Mouse (Mus musculus) spleen, adult 2 months (tissue): ENCODE results near the gene Mettl7a1. TPM values are rescaled to one million over a fixed set of nuclear protein-coding genes. Genes with fewer than 3 reads are reported as not detected.
"Not testable (repeated sequence)": the region's sequence is repeated elsewhere in the genome, so short reads cannot be mapped to it uniquely, and the experiment has no call there.

Experiments
- DNase-seq, 2 experiments: peaks; one replicate each; pipeline versions ENCODE4 v3.0.0 to v3.0.0-alpha.2; 2012 to 2021; ENCODE audit warnings: low spot score in 2 of 2, low read depth in 1 of 2
- H3K27ac ChIP-seq: fragments of 200-500 bp; 2 replicates; pipeline ENCODE4 v1.5.1; 2012; ENCODE audit warnings: low read length, inconsistent platforms; ENCODE audit not compliant: insufficient read depth
- H3K27me3 ChIP-seq: fragments of 200-500 bp; 2 replicates; pipeline ENCODE4 v1.6.1; 2012; ENCODE audit warnings: mild to moderate bottlenecking, moderate library complexity, low read length, inconsistent platforms; ENCODE audit not compliant: control insufficient read depth, insufficient read depth
- H3K36me3 ChIP-seq: fragments of 200-500 bp; 2 replicates; pipeline ENCODE4 v1.6.1; 2012; ENCODE audit warnings: mild to moderate bottlenecking, low read length, inconsistent platforms; ENCODE audit not compliant: control insufficient read depth, insufficient read depth
- H3K4me1 ChIP-seq: fragments of 200-500 bp; 2 replicates; pipeline ENCODE4 v1.6.1; 2011; ENCODE audit warnings: inconsistent platforms; ENCODE audit not compliant: control insufficient read depth, insufficient read depth, insufficient read length
- H3K4me3 ChIP-seq: fragments of 200-500 bp; 2 replicates; pipeline ENCODE4 v1.5.1; 2011; ENCODE audit warnings: mild to moderate bottlenecking, inconsistent platforms; ENCODE audit not compliant: insufficient read depth, insufficient read length; ENCODE audit errors: extremely low read depth
- CTCF ChIP-seq: fragments of 200-500 bp; IDR thresholded peaks from 2 replicates; pipeline ENCODE4 v1.5.1; 2011; ENCODE audit warnings: mild to moderate bottlenecking, inconsistent platforms; ENCODE audit not compliant: insufficient read depth, insufficient read length, insufficient replicate concordance; ENCODE audit errors: extremely low read depth
- POLR2A ChIP-seq: fragments of 200-500 bp; IDR thresholded peaks from 2 replicates; pipeline ENCODE4 v1.6.1; 2011; ENCODE audit warnings: low read depth, low read length, inconsistent platforms
- WGBS: fragments of 180-500 bp; shearing (Covaris S2); methylation state at CpG from one replicate; pipeline ENCODE4 v1.1.7; 2018; 5-methylcytosine and 5-hydroxymethylcytosine counted together
- polyA plus RNA-seq: library from polyadenylated mRNA; depleted of rRNA; stranded (reverse); fragments of >200 nt; gene quantifications from 2 replicates; pipeline ENCODE4 v1.2.3, GENCODE M21; 2012

The Mettl7a1 gene
- polyA plus RNA-seq, 1 experiment = 16.9 TPM

GRCm38 (mm10) chr15:100319884-100320283 lies 15.9 kb downstream of the Mettl7a1 start:
- Histone ChIP-seq H3K27ac (no peak overlapping the region), H3K36me3 (no peaks in the 10 kb centered on the region), H3K27me3 (no peaks in the 10 kb centered on the region), H3K4me1 (no peaks in the 10 kb centered on the region), H3K4me3 (no peak overlapping the region)
- 82% methylated on average over 1 of the region's 1 CpGs for WGBS
- DNase-seq = no peak
- no peak for TF ChIP-seq CTCF
- no peak for TF ChIP-seq POLR2A

- no peak overlapping the region for H3K4me3 ChIP-seq
- H3K27me3 ChIP-seq = no peaks in the 10 kb centered on the region
- DNase-seq = no peak
- H3K27ac ChIP-seq = no peak overlapping the region
- WGBS = 72% methylated on average over 9 of the region's 9 CpGs
- TF ChIP-seq CTCF = no peak
- H3K36me3 ChIP-seq = no peaks in the 10 kb centered on the region
- H3K4me1 ChIP-seq = no peaks in the 10 kb centered on the region
Observed at GRCm38 (mm10) chr15:100320295-100320905, 16.5 kb downstream of the Mettl7a1 start.

GRCm38 (mm10) chr15:100321134-100321533 lies 17.2 kb downstream of the Mettl7a1 start:
- 56% methylated on average over 5 of the region's 5 CpGs for WGBS
- Histone ChIP-seq H3K4me1 (no peaks in the 10 kb centered on the region), H3K4me3 (no peak overlapping the region), H3K27ac (no peak overlapping the region), H3K36me3 (no peaks in the 10 kb centered on the region), H3K27me3 (no peaks in the 10 kb centered on the region)
- no peak for DNase-seq
- TF ChIP-seq CTCF (peak; percentile 9; the same call in 1 of the 2 replicates), POLR2A (no peak)

- Histone ChIP-seq H3K27ac (no peak overlapping the region), H3K27me3 (no peaks in the 10 kb centered on the region), H3K4me3 (no peak overlapping the region), H3K36me3 (no peaks in the 10 kb centered on the region), H3K4me1 (no peaks in the 10 kb centered on the region)
- TF ChIP-seq POLR2A = no peak
- TF ChIP-seq CTCF = no peak
- DNase-seq = no peak
- 89% methylated on average over 12 of the region's 12 CpGs for WGBS
Observed at GRCm38 (mm10) chr15:100324021-100324591, 20.2 kb downstream of the Mettl7a1 start.

- DNase-seq = no peak
- Histone ChIP-seq H3K4me3 (no peak overlapping the region), H3K36me3 (no peaks in the 10 kb centered on the region), H3K4me1 (no peaks in the 10 kb centered on the region), H3K27me3 (no peaks in the 10 kb centered on the region), H3K27ac (no peak overlapping the region)
- WGBS = 83% methylated on average over 3 of the region's 3 CpGs
- TF ChIP-seq CTCF (no peak), POLR2A (no peak)
Observed at GRCm38 (mm10) chr15:100325235-100325634, 21.3 kb downstream of the Mettl7a1 start.

GRCm38 (mm10) chr15:100328089-100328488 lies 24.1 kb downstream of the Mettl7a1 start:
- H3K4me3 ChIP-seq, H3K27me3 ChIP-seq, H3K4me1 ChIP-seq, H3K36me3 ChIP-seq, H3K27ac ChIP-seq, DNase-seq: not testable (repeated sequence)
- 87% methylated on average over 4 of the region's 4 CpGs for WGBS

GRCm38 (mm10) chr15:100329336-100329735 lies 25.4 kb downstream of the Mettl7a1 start:
- DNase-seq, H3K27ac ChIP-seq, H3K36me3 ChIP-seq, H3K27me3 ChIP-seq, H3K4me3 ChIP-seq, H3K4me1 ChIP-seq: not testable (repeated sequence)
- 94% methylated on average over 10 of the region's 10 CpGs for whole genome bisulfite sequencing

- H3K36me3 ChIP-seq = no peaks in the 10 kb centered on the region
- no peak for DNase-seq
- TF ChIP-seq CTCF = no peak
- TF ChIP-seq POLR2A = no peak
- no peaks in the 10 kb centered on the region for H3K27me3 ChIP-seq
- H3K4me3 ChIP-seq = no peak overlapping the region
- H3K4me1 ChIP-seq = no peaks in the 10 kb centered on the region
- no peak overlapping the region for H3K27ac ChIP-seq
- 89% methylated on average over 7 of the region's 7 CpGs for WGBS
Observed at GRCm38 (mm10) chr15:100330739-100331138, 26.8 kb downstream of the Mettl7a1 start.

GRCm38 (mm10) chr15:100332077-100332961 lies 28.4 kb downstream of the Mettl7a1 start:
- 85% methylated on average over 3 of the region's 10 CpGs for WGBS
- H3K27ac ChIP-seq = not testable (repeated sequence)

More at GRCm38 (mm10) chr15:100332077-100332961, 28.4 kb downstream of the Mettl7a1 start:
- H3K27me3 ChIP-seq, H3K4me3 ChIP-seq, H3K36me3 ChIP-seq, DNase-seq, H3K4me1 ChIP-seq: not testable (repeated sequence)
